Mouse (Mus musculus): ENCODE results near the gene Treml4. TPM values are rescaled to one million over a fixed set of nuclear protein-coding genes. Genes with fewer than 3 reads are reported as not detected.
A peak's percentile ranks its signal among the peaks of the same experiment; 100 is the strongest.

Gene Treml4
- total RNA-seq, 2 experiments from 2014 or later = 0.34 TPM; not detected in 1

GRCm38 (mm10) chr17:48278381-48278780 is 14.3 kb downstream of the Treml4 start:
- H3K4me3 ChIP-seq = no peak overlapping the region
- H3K27ac ChIP-seq = no peak overlapping the region
- TF ChIP-seq CTCF (IDR thresholded peaks at IDR 0.05) = no peak
- DNase-seq (ENCODE audit: extremely low spot score in 1 of 2, low spot score in 2 of 2) = no peak
- intact Hi-C loops (cut with DNase I) = no loop called here

GRCm38 (mm10) chr17:48279002-48279401 is 14.9 kb downstream of the Treml4 start:
- TF ChIP-seq CTCF (IDR thresholded peaks at IDR 0.05) = no peak
- Histone ChIP-seq H3K27ac (no peak overlapping the region), H3K4me3 (no peak overlapping the region)
- no peak for DNase-seq (ENCODE audit: extremely low spot score in 1 of 2, low spot score in 2 of 2)
- intact Hi-C loops (cut with DNase I) = no loop called here

GRCm38 (mm10) chr17:48280943-48281738 is 17.0 kb downstream of the Treml4 start:
- no peak for DNase-seq (ENCODE audit: extremely low spot score in 1 of 2, low spot score in 2 of 2)
- H3K27ac ChIP-seq = no peak overlapping the region
- TF ChIP-seq CTCF (IDR thresholded peaks at IDR 0.05) = no peak
- intact Hi-C loops (cut with DNase I) = no loop called here
- no peak overlapping the region for H3K4me3 ChIP-seq

- TF ChIP-seq CTCF (IDR thresholded peaks at IDR 0.05) = no peak
- intact Hi-C loops (cut with DNase I) = no loop called here
- H3K27ac ChIP-seq = no peak overlapping the region
- no peak overlapping the region for H3K4me3 ChIP-seq
- no peak for DNase-seq (ENCODE audit: extremely low spot score in 1 of 2, low spot score in 2 of 2)
Observed at GRCm38 (mm10) chr17:48281739-48282085, 17.6 kb downstream of the Treml4 start.

- TF ChIP-seq CTCF (IDR thresholded peaks at IDR 0.05) = peak; percentile 24
- Histone ChIP-seq H3K27ac (no peak overlapping the region), H3K4me3 (no peak overlapping the region)
- intact Hi-C loops (cut with DNase I) = loop anchor here (5.0 kb wide), 1 partner anchor 41 kb away; no protein-coding TSS in a partner anchor
- DNase-seq (ENCODE audit: extremely low spot score in 1 of 2, low spot score in 2 of 2) = no peak
Observed at GRCm38 (mm10) chr17:48286765-48287164, 22.7 kb downstream of the Treml4 start.

GRCm38 (mm10) chr17:48287276-48287675 is 23.2 kb downstream of the Treml4 start:
- peak; percentile 34 for TF ChIP-seq CTCF (IDR thresholded peaks at IDR 0.05)
- no peak for DNase-seq (ENCODE audit: extremely low spot score in 1 of 2, low spot score in 2 of 2)
- no peak overlapping the region for H3K4me3 ChIP-seq
- intact Hi-C loops (cut with DNase I) = loop anchor here (5.0 kb wide), 1 partner anchor 40 kb away; no protein-coding TSS in a partner anchor
- H3K27ac ChIP-seq = no peak overlapping the region

GRCm38 (mm10) chr17:48293500-48294194 is 29.6 kb downstream of the Treml4 start:
- TF ChIP-seq CTCF (IDR thresholded peaks at IDR 0.05) = no peak
- no peak for DNase-seq (ENCODE audit: extremely low spot score in 1 of 2, low spot score in 2 of 2)
- Histone ChIP-seq H3K4me3 (no peak overlapping the region), H3K27ac (no peak overlapping the region)
- intact Hi-C loops (cut with DNase I) = no loop called here

- intact Hi-C loops (cut with DNase I) = no loop called here
- H3K4me3 ChIP-seq = no peak within 1 kb of the TSS
- DNase-seq (ENCODE audit: extremely low spot score in 1 of 2, low spot score in 2 of 2) = no peak
- TF ChIP-seq CTCF (IDR thresholded peaks at IDR 0.05) = no peak
- H3K27ac ChIP-seq = no peak within 1 kb of the TSS
Observed at GRCm38 (mm10) chr17:48299203-48299602, 35.1 kb downstream of the Treml4 start, which contains the start of gene Treml2. TSS of gene Treml2 (plus strand) at chr17:48299498.

- TF ChIP-seq CTCF (IDR thresholded peaks at IDR 0.05) = no peak
- intact Hi-C loops (cut with DNase I) = no loop called here
- no peak for DNase-seq (ENCODE audit: extremely low spot score in 1 of 2, low spot score in 2 of 2)
- Histone ChIP-seq H3K4me3 (no peak overlapping the region), H3K27ac (no peak overlapping the region)
Observed at GRCm38 (mm10) chr17:48299756-48300155, 35.7 kb downstream of the Treml4 start.

- no peak overlapping the region for H3K4me3 ChIP-seq
- TF ChIP-seq CTCF (IDR thresholded peaks at IDR 0.05) = no peak
- DNase-seq (ENCODE audit: extremely low spot score in 1 of 2, low spot score in 2 of 2) = no peak
Observed at GRCm38 (mm10) chr17:48300199-48300598, 36.1 kb downstream of the Treml4 start.

GRCm38 (mm10) chr17:48300861-48301260 is 36.8 kb downstream of the Treml4 start:
- no peak for DNase-seq (ENCODE audit: extremely low spot score in 1 of 2, low spot score in 2 of 2)
- no peak overlapping the region for H3K27ac ChIP-seq
- H3K4me3 ChIP-seq = no peak overlapping the region
- intact Hi-C loops (cut with DNase I) = no loop called here
- no peak for TF ChIP-seq CTCF (IDR thresholded peaks at IDR 0.05)

More at GRCm38 (mm10) chr17:48300199-48300598, 36.1 kb downstream of the Treml4 start:
- no peak overlapping the region for H3K27ac ChIP-seq
- intact Hi-C loops (cut with DNase I) = no loop called here

GRCm38 (mm10) chr17:48301792-48302191 is 37.7 kb downstream of the Treml4 start:
- no peak for DNase-seq (ENCODE audit: extremely low spot score in 1 of 2, low spot score in 2 of 2)
- Histone ChIP-seq H3K27ac (no peak overlapping the region), H3K4me3 (no peak overlapping the region)
- intact Hi-C loops (cut with DNase I) = no loop called here
- TF ChIP-seq CTCF (IDR thresholded peaks at IDR 0.05) = no peak

All from left cerebral cortex, adult 2 months (tissue).